Mouse (Mus musculus) thymus, postnatal 4 days (tissue): ENCODE data around the gene Cldn24.
"Not testable (repeated sequence)": the region's sequence is repeated elsewhere in the genome, so short reads cannot be mapped to it uniquely, and the experiment has no call there.

Source experiments
- DNase-seq: peaks from one replicate; pipeline ENCODE4 v3.0.0; 2021

Gene Cldn24

DNA sequence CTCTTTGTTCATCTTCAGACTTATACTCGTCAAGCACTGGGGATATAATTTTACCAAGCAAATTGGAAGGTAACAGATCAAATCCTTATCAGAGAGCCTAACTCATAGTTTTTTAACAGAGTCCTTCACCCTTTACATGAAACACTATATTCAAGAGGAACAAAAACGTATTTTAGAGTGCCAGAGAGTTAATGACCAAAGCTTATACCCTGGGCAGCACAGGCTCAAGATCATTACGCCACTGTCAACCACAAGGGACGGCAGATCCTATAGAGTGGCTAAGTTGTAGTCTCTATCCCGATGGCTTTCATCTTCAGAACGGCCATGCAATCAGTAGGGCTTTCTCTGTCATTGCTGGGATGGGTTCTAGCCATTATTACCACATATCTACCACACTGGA, at the start of gene Cldn24:
Gene Cldn24 (plus strand): TSS at position 301 of the 400 bp plus-strand sequence.
- no peak for DNase-seq

DNA sequence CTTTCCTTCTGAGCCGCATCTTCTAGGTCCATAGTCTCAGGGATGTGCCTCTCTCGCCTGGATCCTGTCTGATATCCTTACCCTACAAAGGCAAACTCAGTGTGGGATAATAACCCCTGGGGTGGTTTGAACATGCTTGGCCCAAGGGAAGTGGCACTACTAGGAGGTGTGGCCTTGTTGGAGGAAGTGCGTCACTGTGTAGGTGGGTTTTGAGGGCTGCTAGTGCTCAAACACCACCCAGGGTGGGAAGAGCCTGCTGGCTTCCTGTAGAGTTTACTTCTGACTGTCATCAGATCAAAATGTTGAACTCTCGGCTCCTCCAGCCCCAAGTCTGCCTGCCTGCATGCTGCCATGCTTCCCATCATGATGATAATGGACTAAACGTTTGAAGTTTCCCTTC, 49.0 kb upstream of the Cldn24 start:
- DNase-seq, result no peak

DNA sequence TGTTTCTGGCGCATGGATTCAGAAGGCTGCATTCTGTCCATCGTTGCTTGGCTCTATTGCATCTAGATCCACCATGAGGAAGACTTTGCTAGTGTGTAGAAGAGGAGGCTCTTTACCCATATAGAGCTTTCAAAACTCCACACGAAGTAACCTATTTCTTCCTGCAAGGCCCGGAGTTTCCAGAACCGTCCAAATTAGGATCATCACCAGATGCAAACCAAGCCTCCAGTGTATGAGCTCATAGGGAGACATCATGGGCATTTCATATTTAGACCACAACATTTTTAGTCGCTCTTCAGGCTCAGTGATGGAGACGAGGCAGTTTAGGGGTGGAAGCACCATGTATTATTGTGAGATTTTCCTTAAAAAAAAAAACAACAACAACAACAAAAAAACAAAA, 44.5 kb upstream of the Cldn24 start:
- DNase-seq, result no peak

DNA sequence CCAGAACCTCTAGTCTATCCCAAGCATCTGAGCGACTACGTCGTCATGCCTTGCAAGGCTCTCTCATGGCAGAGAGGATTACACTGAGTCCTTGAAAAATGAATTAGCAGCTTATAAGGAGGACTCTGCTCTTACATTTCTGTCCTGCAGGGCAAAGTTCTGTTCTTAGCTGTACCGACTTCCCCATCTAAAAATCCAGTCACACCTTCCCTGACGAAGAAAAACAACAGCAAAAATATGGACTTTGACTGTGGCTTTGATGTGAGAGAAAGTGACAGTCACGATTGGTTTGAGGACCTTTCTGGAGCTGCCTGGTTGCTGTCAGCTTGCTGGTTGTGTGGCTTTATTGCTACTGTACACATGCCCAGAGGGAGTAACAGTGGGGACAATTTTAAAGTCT, 42.4 kb upstream of the Cldn24 start:
- no peak for DNase-seq

DNA sequence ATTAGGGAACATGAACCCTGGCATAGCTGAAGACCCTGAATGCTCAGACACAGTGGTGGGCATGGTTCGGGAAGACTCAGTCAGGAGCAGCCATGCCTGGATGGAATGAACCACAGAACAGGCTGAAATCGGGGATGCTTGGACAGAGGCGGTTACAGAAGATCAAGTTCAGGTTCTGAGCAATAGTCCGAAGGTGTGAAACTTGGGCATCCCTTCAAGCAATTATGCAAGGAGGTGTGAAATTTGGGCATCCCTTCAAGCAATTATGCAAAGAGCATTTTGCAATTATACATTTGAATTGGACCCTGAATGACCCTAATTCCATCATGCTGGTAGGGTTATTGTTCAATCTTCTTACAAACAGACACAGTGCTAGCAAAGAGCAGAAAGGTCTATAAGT, 40.1 kb upstream of the Cldn24 start:
- DNase-seq, result no peak

DNA sequence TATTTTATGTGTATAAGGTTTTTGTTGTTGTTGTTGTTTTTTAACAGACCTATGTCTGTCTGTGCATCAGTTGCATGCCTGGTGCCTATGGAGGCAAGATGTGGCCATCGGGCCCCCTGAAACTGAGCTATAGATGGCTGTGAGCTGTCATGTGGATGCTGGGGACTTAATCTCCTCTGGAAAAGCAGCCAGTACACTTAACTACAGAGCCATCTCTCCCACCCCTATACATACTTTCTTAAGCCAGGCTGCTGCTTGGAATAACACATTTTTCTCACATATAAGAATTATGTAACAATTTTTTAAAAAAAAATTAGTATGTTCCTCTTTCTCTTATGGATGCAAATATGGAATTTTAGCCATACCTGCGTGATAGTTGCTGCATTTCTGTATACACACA, 38.4 kb upstream of the Cldn24 start:
- no peak for DNase-seq

DNA sequence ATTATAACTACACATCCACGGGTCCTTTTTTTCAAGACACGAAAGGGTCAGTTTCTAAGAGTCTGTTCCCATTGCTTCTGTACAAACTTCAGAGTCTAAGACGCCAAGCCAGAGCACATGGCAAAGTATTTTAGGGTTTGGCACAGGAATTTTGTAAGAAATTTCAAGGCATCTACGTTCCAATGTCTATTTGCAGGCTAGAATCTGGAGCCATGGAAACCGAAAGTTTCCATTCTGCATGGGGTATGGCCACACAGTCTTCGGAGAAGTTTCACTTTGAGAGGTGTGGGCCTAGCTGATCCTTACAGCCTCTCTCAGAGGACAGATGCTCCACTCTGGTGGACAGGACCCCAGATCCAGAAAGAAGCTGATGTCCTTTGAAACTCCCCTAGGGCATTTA, 38.0 kb upstream of the Cldn24 start:
- DNase-seq, result no peak

DNA sequence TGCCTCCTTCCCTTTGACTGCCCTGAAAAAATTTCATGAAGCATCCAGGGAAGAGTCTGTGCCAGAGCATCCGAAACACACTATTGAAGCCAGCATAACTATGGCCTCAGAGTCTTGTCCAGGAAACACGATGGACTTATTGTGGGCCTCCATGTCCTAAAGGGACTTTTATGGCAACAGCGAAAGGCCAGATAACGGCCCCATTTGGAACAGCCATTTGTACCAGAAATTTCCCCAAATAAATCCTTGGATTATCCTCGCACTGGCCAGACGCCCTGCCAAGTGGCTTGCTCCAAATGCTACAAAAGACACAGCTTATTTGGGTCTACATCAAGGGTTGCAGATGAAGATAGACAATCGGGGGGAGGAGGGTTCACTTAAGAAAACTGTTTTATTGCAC, 37.5 kb upstream of the Cldn24 start:
- no peak for DNase-seq

DNA sequence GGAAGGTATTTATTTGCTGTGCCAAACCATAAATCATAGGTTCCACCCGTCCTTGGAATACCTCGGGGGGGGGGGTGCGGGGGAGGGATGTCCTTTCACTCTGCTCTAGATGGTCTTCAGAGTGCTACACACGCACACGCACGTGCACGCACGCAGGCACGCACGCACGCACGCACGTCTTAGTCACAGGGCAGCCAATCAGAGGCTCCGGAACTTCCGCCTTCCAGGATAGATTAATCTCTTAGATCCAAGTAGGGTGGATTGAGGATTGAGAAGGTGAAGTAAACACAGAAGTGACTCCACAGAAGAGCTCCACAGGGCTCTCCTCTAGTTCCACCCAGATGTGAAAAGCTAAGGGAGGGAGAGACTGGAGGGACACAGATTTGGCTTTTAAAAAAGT, 35.6 kb upstream of the Cldn24 start:
- no peak for DNase-seq

DNA sequence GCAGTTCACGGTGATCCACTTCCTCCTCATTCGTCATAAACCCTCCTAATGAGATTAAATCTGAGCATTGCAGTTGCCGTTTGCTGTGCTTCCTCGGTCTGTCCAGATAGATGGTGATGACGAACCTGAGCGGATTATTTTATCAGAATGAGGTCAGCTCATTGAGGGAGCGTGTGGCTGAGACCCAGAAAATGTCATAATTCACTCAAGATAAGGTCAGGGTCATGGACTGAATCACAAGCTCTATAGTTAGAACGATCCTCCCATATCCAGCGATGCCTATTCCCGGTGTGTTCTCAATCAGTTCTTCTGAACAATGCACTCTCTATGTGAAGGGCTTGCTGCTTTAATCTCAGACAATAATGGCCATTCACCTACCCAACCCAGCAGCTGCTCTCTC, 34.2 kb upstream of the Cldn24 start:
- DNase-seq, result no peak

DNA sequence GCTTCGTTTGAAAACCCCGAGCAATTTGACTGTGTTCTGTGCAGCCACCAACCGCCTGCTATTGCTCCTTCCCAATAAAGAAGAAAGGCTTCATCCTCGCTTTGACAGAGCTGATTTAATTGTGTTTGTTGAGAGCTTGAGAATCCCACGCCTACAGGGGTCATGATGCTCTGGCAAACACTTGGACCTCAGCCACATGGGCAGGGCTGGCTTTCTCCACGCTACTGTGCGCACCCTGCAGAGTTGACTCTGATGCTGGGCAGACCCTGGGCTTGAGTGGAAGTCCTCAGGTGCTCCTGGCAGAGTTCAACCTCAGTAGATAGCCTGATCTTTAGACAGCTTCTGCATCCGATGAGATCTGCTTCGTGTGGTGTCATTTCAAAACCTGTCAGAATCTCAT, 30.0 kb upstream of the Cldn24 start:
- DNase-seq, result no peak

DNA sequence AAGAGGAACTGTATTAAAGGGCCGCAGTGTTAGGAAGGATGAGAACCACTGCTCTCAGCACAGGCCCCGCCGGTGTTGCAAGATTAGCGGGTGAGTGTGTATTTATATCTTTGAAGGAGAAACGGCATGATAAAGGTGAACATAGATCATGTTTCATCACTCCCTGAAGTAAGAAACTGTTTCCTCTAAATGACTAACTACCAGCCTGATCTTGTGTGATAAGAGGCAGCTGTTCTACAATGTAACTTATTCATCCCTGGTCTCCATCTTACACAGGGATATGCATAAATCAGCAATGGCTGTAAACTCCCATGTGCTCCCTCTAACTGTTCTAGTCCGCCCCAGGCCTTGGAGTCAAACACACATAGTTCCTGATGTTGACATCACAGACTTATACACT, 22.5 kb upstream of the Cldn24 start:
- no peak for DNase-seq

DNA sequence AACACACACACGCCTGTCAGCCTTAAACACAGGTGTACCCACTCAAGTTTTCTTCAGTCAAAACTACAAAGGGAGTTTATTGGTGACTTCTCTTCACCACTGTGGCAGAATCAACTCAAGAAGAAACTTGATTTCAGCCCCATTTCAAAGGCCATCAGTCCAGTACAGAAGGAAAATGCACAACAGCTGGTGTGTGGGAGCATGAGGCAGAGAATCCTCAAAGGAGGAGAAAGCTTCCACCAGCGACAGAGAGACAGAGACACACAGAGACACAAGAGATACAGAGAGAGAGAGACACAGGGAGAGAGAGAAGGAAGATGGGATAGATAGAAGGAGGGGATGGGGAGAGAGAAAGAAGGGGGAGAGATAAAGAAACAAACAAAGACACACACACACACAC, 19.6 kb upstream of the Cldn24 start:
- no peak for DNase-seq

DNA sequence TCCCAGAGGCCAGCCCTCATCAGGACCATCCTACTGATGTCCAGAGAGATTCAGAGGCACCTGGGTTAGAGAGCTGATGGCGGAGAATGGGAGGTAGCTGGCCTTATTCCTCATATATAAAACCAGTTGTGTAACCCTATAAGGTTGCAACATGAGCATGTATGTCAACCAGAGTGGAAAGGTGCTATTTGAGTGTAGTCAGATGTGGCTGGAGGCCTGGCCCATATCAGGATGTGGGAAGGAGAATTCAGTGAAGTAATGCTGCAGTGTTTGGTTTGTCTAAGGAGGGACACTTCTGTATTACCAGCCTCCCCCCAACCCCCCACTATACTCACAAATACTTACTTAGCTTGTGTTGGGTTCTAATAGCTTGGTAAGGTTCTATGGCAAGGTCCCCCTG, 17.7 kb upstream of the Cldn24 start:
- no peak for DNase-seq

DNA sequence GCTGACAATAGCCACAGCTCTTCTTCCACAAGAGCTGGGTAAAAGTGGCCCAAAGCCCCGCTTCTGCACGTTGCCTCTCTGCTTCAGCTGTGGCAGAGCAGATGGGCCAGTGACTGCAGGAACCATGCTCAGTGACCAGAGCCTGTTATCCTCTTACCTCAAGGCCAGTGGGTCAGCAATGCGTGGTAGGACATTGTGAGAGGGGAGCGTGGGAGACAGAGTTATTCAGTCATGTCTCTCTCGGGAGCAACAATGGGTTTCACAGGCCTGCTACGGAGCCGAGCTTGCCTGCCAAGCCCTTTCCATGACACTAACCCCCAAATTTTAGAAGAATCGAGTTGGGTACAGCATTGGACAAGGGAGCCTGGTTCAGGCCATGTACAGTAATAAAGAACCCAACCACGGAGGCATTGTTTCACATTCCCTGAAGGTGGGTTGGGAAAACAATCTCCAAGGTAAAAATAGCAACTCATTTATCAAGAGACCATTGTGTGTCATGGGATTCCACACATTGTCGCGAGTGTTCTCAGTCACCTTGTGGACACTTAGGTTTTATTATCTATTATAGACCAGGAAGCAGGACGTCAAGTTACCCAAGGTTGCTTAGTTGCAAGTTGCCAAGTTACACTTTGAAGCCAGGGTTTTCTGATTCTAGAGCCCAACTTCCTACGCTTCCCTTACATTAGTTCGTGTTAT, 11.8 kb upstream of the Cldn24 start:
- DNase-seq, result no peak

DNA sequence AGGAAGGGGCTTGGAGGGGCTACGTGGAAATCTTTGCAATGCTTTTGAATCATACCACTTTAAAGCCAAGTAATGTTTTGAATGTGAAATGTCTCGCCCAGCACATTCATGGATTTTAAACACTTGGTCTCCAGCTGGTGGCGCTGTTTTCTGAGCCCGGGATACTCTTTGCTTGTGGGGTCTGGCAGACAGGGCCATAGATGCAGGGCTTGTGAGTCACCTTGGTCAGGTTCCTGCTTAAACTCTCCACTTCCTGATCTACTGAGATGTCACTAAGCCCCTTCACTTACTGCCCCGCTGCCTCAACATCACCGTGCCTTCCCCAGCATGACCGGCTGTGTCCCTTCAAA, 11.3 kb upstream of the Cldn24 start:
- peak; percentile 11 for DNase-seq

DNA sequence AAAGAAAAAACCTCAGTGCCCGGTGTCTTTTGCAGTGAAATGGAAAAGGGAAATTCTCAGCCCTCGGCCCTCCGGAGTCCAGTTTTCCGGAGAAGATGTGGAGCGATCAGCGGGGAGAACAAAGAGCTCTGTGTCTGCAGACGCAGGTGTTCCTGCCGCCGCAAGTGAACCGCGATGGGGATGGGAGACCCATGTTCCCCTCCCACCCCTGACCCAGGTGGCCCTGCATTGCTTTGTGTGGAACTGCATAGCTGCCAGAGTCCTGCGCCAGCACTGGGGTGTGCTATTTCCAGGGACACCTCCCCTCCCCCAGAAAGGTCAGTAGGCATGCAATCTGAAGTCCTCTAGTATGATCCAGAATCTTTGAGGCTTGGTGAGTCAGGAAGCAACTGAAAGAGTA, 10.7 kb upstream of the Cldn24 start:
- no peak for DNase-seq

DNA sequence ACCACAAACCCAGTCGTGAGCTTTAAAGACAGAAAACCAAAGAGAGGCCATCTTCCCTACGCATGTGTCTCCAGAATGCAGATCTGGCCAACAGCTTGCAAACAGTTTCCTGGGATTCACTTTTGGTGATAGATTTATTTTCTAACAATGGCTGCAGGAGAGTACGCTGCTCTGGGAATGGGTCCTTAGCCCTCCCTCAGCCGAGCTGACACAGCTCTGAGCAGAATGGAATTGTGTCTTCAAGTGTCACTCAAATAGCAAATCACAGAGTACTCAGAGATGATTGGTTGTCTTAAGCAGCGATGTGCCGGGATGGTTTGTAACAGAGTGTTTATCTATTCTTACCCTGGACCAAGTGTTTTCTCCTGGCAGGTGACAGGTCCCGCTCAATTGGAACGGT, 2.9 kb upstream of the Cldn24 start:
- DNase-seq, result no peak

DNA sequence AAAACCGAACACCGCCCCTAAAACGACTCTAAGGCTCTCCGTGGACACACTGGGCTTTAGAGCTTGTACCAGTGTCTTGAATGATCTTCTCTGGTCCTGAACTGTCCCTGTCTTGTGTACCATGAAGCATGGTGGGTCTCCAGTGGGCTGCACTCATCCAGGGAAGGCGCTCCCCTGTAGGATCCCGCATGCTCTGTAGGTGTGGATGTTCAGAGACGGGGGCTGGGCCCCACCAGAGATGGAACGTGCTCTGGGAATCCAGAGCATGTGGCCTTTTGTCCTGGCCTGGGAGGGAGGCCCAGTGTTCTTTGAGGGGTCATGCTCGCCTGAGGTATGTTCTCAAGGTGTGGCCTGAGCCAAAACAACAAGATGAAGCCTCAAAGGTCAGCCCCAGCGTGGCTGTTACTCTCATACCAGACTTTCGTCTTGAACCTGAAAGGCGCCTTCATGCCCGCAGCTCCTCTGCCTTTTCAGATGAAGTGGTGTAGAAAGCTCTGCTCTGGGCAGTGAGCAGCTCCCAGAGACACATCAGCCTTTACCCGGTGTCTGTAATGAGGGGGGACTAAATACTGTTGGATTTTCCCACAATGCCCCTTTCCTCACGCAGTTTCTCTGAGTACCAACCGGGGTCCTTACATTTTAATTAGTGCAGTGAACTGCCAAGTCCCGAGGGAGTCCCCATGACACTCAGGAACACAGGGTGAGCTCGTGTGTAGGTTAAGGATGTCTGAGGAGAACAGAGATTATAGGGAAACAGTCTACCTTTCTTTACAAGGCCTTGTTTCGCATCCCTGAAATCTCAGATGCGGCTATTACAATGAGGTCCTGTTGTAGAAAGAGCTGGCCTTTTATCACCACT, 800 bp upstream of the Cldn24 start:
- no peak for DNase-seq

DNA sequence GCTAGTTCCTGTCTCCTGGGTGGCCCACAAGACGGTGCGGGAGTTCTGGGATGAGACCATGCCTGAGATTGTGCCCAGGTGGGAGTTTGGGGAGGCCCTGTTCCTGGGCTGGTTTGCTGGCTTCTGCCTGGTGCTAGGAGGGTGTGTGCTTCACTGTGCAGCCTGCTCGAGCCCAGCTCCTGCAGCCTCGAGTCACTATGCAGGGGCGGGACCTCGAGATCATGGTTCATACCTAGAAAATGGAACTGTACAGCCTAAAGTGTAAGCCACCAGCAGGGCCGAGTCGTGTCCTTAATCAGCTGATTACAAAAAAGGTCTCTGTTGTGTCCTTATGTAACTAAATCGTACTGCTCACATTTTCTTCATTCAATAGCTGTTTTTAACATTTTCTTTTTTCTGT, 598 bp downstream of the Cldn24 start:
- not testable (repeated sequence) for DNase-seq

DNA sequence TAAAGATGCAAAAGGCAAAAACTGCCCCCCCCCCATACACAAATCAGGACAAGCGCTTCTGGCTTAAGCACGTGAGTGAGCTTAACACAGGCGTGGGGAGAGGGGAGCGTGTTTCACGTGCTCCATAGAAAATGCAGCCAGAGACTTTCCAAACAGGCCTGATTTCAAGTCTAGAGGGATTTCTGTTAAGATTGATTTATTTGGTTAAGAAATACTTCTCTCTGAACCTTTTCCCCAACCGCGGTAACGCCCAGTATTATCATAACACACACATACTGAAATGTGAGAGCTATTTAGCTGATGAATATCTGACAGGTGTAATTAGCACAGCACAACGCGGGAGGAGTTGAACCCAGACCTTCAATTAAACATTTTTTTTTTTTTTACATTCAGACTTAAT, 1.8 kb downstream of the Cldn24 start:
- no peak for DNase-seq

DNA sequence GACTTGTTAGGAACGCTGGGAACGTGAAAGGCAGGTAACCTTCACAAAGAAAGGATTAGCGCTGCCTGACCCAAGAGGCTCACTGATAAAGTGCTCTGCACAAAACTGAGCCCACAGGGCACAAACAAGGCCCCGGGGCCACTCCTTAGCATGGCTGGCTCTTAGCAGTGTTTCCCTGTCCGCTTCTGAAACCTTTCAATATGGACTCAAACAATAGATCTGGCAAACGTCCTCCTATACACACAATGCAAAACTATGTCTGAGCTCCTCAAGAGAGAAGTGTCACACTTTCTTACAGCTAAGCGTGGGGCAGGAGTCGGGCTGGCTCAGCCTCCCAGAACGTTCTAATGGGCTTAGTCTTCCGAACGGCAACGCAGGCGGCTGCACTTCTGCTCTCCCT, 2.2 kb downstream of the Cldn24 start, which contains the start of gene Cldn22:
Gene Cldn22 (plus strand): TSS at position 301 of the 400 bp plus-strand sequence.
- no peak for DNase-seq

DNA sequence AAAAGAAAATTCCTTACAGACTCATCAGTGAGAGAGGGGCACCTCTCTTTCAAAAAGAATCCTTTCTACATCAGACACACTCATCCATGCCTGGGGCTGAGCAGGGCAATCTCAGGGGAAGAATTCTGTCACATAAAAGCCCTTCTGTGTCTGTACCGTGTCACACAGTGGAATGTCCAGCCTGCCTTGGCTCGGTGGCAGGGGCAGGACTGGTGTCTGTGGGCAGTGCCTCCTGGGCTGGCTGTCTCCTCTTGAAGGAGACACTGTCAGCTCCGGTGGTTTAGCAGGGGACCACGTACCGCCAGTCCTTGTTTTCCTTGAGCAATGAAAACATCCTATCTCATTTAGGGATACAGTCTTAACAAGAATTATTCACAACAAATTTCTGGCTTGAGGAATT, 3.7 kb downstream of the Cldn24 start:
- no peak for DNase-seq

DNA sequence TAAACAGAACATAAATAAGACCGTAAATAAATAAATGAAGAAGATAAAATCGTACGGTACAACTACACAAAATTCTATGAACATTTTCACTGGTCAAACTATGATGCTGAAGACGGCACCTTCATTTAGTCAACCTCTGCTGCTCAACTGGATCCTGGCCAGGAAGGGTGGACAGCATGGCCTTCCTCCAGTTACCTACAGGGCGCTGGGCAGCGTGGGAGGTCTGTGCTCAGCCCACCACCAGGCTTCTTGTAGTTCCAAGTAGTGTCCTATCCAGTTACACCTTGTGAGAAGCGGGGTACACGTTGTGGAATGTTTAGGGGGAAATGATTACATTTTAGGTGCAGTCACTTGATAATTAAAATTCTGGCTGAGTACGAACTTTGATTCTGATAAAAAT, 5.0 kb downstream of the Cldn24 start:
- no peak for DNase-seq

DNA sequence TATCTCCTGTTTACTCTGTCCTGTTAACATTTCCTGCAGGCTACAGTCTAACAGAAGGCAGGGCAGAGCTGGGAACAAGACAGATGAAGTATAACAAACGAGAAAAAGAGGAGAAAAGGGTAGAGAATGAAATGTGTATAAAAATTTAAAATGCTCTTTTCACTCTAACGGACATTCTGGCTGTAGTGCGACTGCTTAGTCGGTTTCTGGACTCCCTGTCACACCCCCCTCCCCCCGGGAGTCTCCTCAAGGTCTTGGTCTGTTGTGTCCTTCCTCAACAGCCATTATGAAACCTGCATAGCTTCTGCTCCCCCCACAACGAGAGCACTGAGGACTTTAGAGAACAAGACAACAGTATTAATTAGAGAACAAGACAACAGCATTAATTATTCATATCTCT, 10.7 kb downstream of the Cldn24 start:
- DNase-seq, result no peak
